Mouse (Mus musculus): ENCODE data around the gene Syngr2. TPM values are rescaled to one million over a fixed set of nuclear protein-coding genes. Genes with fewer than 3 reads are reported as not detected.

Gene Syngr2
- polyA plus RNA-seq, 1 experiment from 2014 or later: 107 TPM

DNA sequence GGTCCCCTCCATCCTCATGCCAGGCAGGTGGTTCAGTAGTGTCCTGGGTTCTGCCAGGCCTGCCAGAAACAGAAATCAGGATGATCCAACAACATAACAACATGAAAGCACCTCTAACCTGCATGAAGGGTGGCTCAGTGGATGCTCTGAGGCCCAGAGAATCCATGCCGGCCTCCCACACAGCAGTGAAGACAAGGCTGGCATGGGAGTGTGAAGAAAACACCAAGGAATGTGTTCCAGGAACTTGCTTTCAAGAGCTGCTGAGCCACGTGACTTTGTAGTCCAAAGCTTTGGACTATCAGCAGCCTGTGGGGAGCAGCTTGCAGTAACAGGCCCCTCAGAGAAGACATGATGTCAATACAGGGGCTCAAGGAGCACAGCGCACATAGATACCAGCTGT is 43.2 kb upstream of the Syngr2 start:
- H3K9ac ChIP-seq (ENCODE audit: low read depth, low read length): no peak overlapping the region
- DNase-seq (ENCODE audit: low spot score): no peak
- 64% methylated on average over 3 of the region's 3 CpGs for WGBS
- no peak for TF ChIP-seq CTCF (IDR thresholded peaks at IDR 0.05; ENCODE audit: low read depth)
- no peaks in the 10 kb centered on the region for H3K9me3 ChIP-seq (replicated peaks; ENCODE audit: low read length)
- 0 out of 2 replicates have a peak, but pooled peaks cover 3% of the 10 kb centered on the region for H3K4me1 ChIP-seq (replicated peaks; ENCODE audit: insufficient read depth, low read length)
- H3K27me3 ChIP-seq (ENCODE audit: insufficient read depth, low read length): no peaks in the 10 kb centered on the region
- H3K36me3 ChIP-seq (ENCODE audit: insufficient read depth, low read length): peaks cover 23% of the 10 kb centered on the region; the same call in 1 of the 2 replicates
- no peak for ATAC-seq (replicated peaks; ENCODE audit: low FRiP score, low read depth)
- no peak overlapping the region for H3K4me3 ChIP-seq (replicated peaks; ENCODE audit: low read depth, low read length)
- no peak overlapping the region for H3K4me2 ChIP-seq (ENCODE audit: low read length)
- 0 out of 2 replicates have a peak overlapping the region, but pooled peaks have one; percentile 27 for H3K27ac ChIP-seq

DNA sequence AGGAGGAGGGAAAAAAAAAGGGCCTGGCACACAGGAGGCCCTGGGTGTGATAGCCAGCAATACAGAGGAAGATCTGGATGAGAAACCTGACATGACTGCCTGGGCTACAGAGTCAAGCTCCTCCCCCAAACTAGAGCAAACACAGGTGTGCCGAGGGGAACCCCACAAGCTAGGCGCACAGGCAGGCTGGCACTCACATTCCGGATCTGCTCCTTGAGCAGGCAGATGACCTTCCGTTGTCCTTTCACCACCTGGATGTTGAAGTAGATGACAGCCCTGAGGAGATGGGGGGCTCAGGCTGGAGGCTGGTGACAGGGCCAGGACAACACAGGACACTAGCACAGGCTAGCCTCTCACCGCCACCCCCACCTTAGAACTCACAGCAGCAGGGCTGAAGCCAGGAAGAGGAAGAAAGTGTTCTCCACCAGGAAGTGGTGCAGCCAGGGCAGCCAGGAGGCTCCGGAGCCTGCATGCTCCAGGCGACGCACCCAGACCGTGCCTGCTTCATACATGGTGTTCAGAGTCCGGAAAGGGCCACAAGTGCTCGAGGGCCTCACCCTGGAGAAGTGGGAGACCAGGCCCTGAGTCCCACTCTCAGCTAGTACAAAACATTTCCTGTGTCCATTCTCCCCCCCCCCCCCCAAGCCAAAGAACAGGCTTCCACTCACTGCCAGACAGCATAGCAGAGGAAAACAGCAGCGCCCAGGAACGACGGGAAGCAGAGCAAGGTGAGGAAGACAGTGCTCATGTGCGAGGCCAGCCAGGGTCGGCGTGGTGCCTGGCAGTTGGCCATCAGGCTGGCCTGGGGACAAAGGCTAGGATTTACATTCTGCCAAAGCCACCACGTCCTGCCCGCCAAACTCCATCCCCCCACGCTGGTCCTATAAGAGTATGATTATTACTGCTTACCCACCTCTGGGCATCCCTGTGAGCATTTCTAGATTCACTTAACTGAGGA is 40.5 kb upstream of the Syngr2 start:
- Histone ChIP-seq H3K9me3 (replicated peaks; ENCODE audit: low read length) (no peaks in the 10 kb centered on the region), H3K4me1 (replicated peaks; ENCODE audit: insufficient read depth, low read length) (0 out of 2 replicates have a peak, but pooled peaks cover 3% of the 10 kb centered on the region), H3K27me3 (ENCODE audit: insufficient read depth, low read length) (no peaks in the 10 kb centered on the region), H3K9ac (ENCODE audit: low read depth, low read length) (no peak overlapping the region), H3K4me2 (ENCODE audit: low read length) (no peak overlapping the region), H3K36me3 (ENCODE audit: insufficient read depth, low read length) (peaks cover 21% of the 10 kb centered on the region), H3K27ac (peak overlapping the region; percentile 47; the same call in 1 of the 2 replicates), H3K4me3 (replicated peaks; ENCODE audit: low read depth, low read length) (no peak overlapping the region)
- 69% methylated on average over 20 of the region's 20 CpGs for WGBS
- DNase-seq (ENCODE audit: low spot score) (no peak), ATAC-seq (replicated peaks; ENCODE audit: low FRiP score, low read depth) (no peak)
- no peak for TF ChIP-seq CTCF (IDR thresholded peaks at IDR 0.05; ENCODE audit: low read depth)

DNA sequence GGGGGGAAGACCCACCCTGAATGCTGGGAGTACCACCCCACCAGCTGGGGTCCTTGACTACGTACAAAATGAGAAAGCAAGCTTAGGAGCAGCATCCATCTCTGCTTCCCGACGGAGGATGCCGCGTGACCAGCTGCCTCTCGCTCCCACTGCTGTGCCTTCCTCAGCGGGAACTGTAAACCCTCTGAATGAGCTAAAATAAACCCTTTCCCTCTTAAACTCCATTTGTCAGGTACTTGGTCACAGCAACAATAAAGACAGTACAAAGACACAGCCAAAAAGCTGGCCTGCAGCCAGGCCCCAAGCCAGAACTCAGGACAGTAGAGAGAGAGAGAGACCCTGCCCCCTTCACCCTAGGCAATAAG is 39.8 kb upstream of the Syngr2 start:
- H3K27me3 ChIP-seq (ENCODE audit: insufficient read depth, low read length): no peaks in the 10 kb centered on the region
- TF ChIP-seq CTCF (IDR thresholded peaks at IDR 0.05; ENCODE audit: low read depth): no peak
- no peak overlapping the region for H3K4me2 ChIP-seq (ENCODE audit: low read length)
- no peak for DNase-seq (ENCODE audit: low spot score)
- no peaks in the 10 kb centered on the region for H3K9me3 ChIP-seq (replicated peaks; ENCODE audit: low read length)
- 0 out of 2 replicates have a peak, but pooled peaks cover 3% of the 10 kb centered on the region for H3K4me1 ChIP-seq (replicated peaks; ENCODE audit: insufficient read depth, low read length)
- ATAC-seq (replicated peaks; ENCODE audit: low FRiP score, low read depth): no peak
- peaks cover 21% of the 10 kb centered on the region for H3K36me3 ChIP-seq (ENCODE audit: insufficient read depth, low read length)
- H3K4me3 ChIP-seq (replicated peaks; ENCODE audit: low read depth, low read length): no peak overlapping the region
- peak overlapping the region; percentile 47; the same call in 1 of the 2 replicates for H3K27ac ChIP-seq
- 91% methylated on average over 7 of the region's 7 CpGs for WGBS
- H3K9ac ChIP-seq (ENCODE audit: low read depth, low read length): no peak overlapping the region

DNA sequence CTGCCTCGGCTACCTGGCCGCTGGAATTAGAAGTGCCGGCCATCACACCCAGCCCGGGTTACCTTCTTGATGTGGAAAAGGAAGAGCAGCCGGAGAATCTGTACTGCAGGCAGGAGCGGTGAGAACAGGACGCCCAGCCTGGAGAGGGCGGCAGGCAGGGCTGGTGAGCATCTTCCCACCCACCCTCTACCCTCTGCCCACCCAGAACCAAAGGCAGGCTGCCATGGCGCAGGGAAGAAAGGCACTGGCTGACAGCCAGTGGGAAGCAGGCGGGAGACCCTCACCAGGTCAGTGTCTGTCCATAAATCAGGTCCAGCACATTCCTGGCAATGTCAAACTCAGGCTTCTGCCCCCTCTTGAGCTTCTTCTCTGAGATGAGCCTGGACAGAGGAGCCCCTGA is 39.1 kb upstream of the Syngr2 start:
- no peaks in the 10 kb centered on the region for H3K27me3 ChIP-seq (ENCODE audit: insufficient read depth, low read length)
- WGBS: 74% methylated on average over 10 of the region's 10 CpGs
- H3K4me3 ChIP-seq (replicated peaks; ENCODE audit: low read depth, low read length): no peak overlapping the region
- H3K9ac ChIP-seq (ENCODE audit: low read depth, low read length): no peak overlapping the region
- DNase-seq (ENCODE audit: low spot score) (no peak), ATAC-seq (replicated peaks; ENCODE audit: low FRiP score, low read depth) (no peak)
- no peak for TF ChIP-seq CTCF (IDR thresholded peaks at IDR 0.05; ENCODE audit: low read depth)
- H3K27ac ChIP-seq: no peak overlapping the region
- no peak overlapping the region for H3K4me2 ChIP-seq (ENCODE audit: low read length)
- no peaks in the 10 kb centered on the region for H3K9me3 ChIP-seq (replicated peaks; ENCODE audit: low read length)
- peaks cover 24% of the 10 kb centered on the region for H3K36me3 ChIP-seq (ENCODE audit: insufficient read depth, low read length)
- H3K4me1 ChIP-seq (replicated peaks; ENCODE audit: insufficient read depth, low read length): 0 out of 2 replicates have a peak, but pooled peaks cover 3% of the 10 kb centered on the region

DNA sequence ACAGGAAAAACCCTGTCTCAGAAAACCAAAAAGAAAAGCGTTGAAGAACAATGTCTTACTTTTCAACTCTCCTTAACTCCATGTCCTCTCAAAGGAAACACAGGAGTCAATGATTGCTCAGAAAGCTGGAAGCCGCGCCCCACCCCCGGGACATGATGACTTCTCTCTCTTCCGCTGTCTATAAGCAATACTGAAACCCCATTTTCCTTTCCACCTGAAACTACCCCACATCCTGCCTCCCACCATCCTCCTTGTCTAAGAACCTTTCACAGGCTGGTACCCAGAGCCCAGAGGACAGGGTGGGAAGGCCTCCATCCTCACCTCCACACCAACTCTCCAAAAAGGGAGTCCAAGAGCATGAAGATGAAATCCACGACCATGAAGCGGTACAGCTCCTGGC is 37.1 kb upstream of the Syngr2 start:
- DNase-seq (ENCODE audit: low spot score): no peak
- Histone ChIP-seq H3K4me3 (replicated peaks; ENCODE audit: low read depth, low read length) (no peak overlapping the region), H3K9me3 (replicated peaks; ENCODE audit: low read length) (no peaks in the 10 kb centered on the region), H3K9ac (ENCODE audit: low read depth, low read length) (no peak overlapping the region), H3K36me3 (ENCODE audit: insufficient read depth, low read length) (peaks cover 32% of the 10 kb centered on the region), H3K27me3 (ENCODE audit: insufficient read depth, low read length) (no peaks in the 10 kb centered on the region), H3K4me2 (ENCODE audit: low read length) (no peak overlapping the region), H3K4me1 (replicated peaks; ENCODE audit: insufficient read depth, low read length) (no peaks in the 10 kb centered on the region), H3K27ac (no peak overlapping the region)
- WGBS: 93% methylated on average over 7 of the region's 7 CpGs
- TF ChIP-seq CTCF (IDR thresholded peaks at IDR 0.05; ENCODE audit: low read depth): no peak
- no peak for ATAC-seq (replicated peaks; ENCODE audit: low FRiP score, low read depth)

DNA sequence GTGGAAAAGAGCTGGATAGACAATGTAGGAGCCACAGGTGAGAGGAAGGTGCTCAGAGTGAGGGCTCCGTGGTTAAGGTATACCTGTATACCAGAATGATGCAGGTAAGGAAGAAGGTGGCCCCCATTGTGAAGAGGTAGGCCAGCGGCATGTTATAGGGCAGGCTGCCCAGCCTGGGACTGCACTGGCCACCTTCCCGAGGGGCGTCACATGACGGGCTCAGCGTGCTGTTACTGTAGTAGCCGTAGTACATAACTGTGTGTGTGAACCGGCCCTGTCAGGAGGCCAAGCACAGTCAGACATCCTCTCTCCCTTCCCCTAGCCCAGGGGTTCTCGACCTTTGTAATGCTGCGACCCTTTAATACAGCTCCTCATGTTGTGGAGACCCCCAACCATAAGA is 34.5 kb upstream of the Syngr2 start:
- Histone ChIP-seq H3K4me2 (ENCODE audit: low read length) (no peak overlapping the region), H3K36me3 (ENCODE audit: insufficient read depth, low read length) (peaks cover 30% of the 10 kb centered on the region), H3K9ac (ENCODE audit: low read depth, low read length) (no peak overlapping the region; the same call in 1 of the 2 replicates), H3K27ac (no peak overlapping the region), H3K4me3 (replicated peaks; ENCODE audit: low read depth, low read length) (no peak overlapping the region), H3K4me1 (replicated peaks; ENCODE audit: insufficient read depth, low read length) (peaks cover 10% of the 10 kb centered on the region), H3K9me3 (replicated peaks; ENCODE audit: low read length) (no peaks in the 10 kb centered on the region), H3K27me3 (ENCODE audit: insufficient read depth, low read length) (no peaks in the 10 kb centered on the region)
- no peak for TF ChIP-seq CTCF (IDR thresholded peaks at IDR 0.05; ENCODE audit: low read depth)
- 90% methylated on average over 10 of the region's 10 CpGs for WGBS
- ATAC-seq (replicated peaks; ENCODE audit: low FRiP score, low read depth): no peak
- no peak for DNase-seq (ENCODE audit: low spot score)
